Mouse (Mus musculus) cerebellum, postnatal 14 days (tissue): Measurements from ENCODE around the gene Rabggta.

Experiments
- DNase-seq, 2 experiments: peaks; one replicate each; pipeline ENCODE4 v3.0.0; 2021; ENCODE audit warnings: mixed read lengths in 2 of 2

The Rabggta gene

DNA sequence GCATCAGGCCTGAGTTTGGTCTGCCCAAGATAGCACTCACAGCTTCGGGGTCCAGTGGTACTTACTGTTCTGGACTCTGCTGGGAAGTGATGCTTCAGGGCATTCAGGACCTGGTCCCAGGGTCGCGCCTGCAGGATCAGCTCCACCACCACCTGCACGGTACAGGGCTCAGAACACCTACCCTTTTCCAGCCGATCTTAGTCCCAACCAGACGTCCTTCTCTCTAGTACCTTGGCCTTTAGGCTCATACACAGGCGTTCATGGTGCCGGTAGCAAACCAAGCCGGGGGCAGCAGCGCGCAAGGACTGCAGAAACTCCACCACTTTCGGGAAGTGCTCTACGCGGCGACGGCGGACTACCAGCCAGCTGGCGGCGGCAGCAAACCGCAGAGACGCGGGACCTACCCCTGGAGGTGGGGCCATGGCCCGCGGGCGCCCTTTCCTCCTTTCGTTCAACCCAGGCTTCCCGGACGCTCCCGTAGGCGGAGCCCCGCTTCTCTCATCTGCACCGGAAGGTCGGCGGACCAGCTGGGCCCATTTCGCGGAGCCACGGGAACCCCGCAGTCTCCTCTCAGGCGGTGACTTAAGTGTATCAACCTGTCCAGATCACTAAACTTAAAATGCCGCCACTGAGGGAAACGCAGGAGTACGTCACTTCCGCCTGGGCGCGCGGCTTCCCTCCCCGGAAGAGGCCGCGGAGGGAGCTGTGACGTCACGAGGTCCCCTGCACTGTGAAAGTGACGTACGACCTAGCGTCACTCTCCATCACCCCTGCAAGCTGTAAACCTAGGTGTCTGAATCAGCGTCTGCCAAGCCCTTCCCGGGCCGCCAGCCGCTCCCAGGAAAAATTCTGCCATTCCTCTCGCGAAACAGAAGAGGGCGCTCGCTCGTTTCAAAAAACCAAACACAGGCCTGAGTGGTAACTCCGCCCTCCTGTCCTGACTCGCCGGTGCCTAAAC is 40.6 kb downstream of the Rabggta start, which contains the start of gene Tinf2:
Tinf2 (minus strand) TSS at position 661 of the 958 bp plus-strand sequence.
- peak; percentile 96 to 98 for DNase-seq

DNA sequence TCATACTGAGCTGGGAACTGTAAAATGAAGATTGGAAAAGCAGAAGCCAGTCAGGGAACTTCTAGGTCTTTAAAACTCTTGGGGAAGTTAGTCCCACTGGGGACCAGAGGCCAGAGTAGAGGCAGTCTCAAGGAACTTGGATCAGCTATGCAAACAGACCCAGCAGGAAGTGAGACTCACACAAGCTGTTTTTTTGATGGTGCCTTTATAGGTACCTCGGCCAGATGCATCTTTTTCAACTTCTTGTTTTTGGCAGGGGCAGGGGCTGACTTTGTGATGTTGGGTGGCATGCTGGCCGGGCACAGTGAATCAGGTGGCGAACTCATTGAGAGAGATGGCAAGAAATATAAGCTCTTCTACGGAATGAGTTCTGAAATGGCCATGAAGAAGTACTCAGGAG is 44.4 kb downstream of the Rabggta start:
- no peak for DNase-seq

DNA sequence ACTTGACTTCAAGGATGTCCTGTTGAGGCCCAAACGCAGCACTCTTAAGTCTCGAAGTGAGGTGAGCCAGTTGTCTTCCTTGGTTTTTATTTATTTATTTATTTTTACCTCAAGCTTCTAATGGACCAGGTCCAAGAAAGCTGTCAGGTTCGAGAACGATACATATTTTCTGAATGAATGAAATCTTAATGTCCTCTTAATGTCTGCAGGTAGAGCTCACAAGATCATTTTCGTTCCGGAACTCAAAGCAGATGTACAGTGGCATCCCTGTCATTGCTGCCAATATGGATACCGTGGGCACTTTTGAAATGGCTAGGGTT is 49.4 kb downstream of the Rabggta start:
- DNase-seq: no peak

DNA sequence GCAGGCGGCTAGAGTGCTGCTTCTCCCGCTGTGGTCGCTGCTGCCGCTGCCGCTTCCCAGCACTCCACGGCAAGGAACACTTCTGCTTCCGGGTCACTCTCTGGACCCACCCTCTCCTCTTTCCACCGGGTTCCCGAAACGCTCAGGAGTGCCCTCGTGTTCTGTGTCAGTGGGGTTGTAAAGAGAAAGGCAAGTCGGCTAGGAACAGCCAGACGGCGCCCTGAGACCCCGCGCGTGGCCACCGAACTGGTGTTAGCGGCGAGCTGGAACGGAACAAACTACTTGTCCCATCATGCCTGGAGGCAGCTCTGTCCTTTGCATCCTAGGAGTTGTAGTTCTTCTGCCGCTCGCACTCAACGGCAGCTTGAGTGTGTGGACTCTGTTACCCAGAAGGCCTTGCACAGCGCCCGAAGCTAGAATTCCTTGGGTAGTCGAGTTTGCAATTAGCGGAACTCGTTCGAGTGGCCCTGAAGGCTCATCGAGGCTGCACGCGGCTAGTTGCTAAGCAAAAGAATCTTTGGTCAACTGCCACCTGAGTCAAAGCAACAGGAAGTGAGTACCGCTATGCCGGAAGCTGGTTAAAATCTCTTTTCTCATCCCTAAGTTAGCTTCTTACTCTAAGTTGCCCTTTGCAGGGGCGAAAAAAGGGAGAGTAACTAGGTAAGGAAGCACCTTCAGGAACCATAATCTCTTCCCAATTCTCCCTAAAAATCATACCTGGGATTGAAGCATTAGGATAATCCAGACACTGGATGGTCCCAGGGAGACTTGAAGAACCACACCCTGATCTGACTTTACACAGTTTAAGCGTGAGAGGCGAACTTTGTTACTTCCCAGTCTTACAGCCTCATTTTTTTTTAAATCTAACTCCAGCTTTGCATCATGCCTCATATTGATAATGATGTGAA is 50.0 kb downstream of the Rabggta start, which contains the start of the genes Gmpr2 and Nedd8:
Gmpr2 (plus strand) TSS at position 109 of the 908 bp plus-strand sequence.
Nedd8 (minus strand) TSS at position 292 of the 908 bp plus-strand sequence.
- peak; percentile 86 to 88 for DNase-seq

DNA sequence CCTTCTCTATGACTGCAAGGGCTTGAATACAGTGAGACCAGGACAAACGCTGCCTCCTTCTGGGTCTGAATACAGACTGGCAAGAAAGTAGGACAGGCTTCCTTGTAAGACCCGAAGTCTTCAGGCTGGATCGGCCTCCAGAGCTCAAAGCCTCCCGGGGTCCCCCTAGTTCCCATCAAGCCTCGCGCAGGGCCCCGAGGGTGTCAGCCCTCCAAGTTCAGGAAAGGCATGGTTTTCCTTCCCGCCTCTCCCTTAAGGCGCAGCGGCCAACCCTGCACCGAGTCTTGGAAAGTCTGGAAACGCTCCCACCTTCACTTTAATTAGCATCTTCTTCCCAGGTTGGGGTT is 50.6 kb downstream of the Rabggta start:
- DNase-seq: no peak
